Mouse (Mus musculus) kidney, adult 2 months (tissue): ENCODE measurements around the gene Dync1i1. TPM values are rescaled to one million over a fixed set of nuclear protein-coding genes. Genes with fewer than 3 reads are reported as not detected.

Source experiments
- DNase-seq: peaks from one replicate; pipeline ENCODE4 v3.0.0; 2021
- H3K27ac ChIP-seq: fragments of 200-500 bp; 2 replicates; pipeline ENCODE4 v1.5.1; 2012; ENCODE audit warnings: low read depth, low read length, control low read depth, inconsistent platforms; ENCODE audit not compliant: insufficient read depth
- H3K27me3 ChIP-seq: fragments of 200-500 bp; replicated peaks from 2 replicates; pipeline ENCODE4 v1.6.1; 2012; ENCODE audit warnings: mild to moderate bottlenecking, moderate library complexity, low read length, inconsistent platforms; ENCODE audit not compliant: control insufficient read depth, insufficient read depth
- H3K36me3 ChIP-seq: fragments of 200-500 bp; 2 replicates; pipeline ENCODE4 v1.6.1; 2012; ENCODE audit warnings: mild to moderate bottlenecking, moderate library complexity, low read length, inconsistent platforms; ENCODE audit not compliant: control insufficient read depth, insufficient read depth
- H3K4me1 ChIP-seq: fragments of 200-500 bp; 2 replicates; pipeline ENCODE4 v1.6.1; 2011; ENCODE audit warnings: low read length; ENCODE audit not compliant: control insufficient read depth, insufficient read depth
- H3K4me3 ChIP-seq: fragments of 200-500 bp; 2 replicates; pipeline ENCODE4 v1.5.1; 2011; ENCODE audit warnings: mild to moderate bottlenecking, low read depth, low read length, control low read depth; ENCODE audit not compliant: insufficient read depth
- CTCF ChIP-seq: fragments of 200-500 bp; conservative IDR thresholded peaks from 2 replicates; pipeline ENCODE4 v1.5.1; 2011; ENCODE audit warnings: low read depth, mild to moderate bottlenecking, control low read depth, low read length, moderate library complexity, mixed read lengths; ENCODE audit not compliant: insufficient read depth, insufficient read length
- POLR2A ChIP-seq: fragments of 200-500 bp; IDR thresholded peaks from one replicate; pipeline ENCODE4 v1.6.1; 2011; ENCODE audit warnings: low read depth, low read length, control low read depth
- WGBS: fragments of 180-500 bp; shearing (Covaris S2); methylation state at CpG from one replicate; pipeline ENCODE4 v1.1.7; 2018; 5-methylcytosine and 5-hydroxymethylcytosine counted together
- polyA plus RNA-seq: library from polyadenylated mRNA; depleted of rRNA; stranded (reverse); fragments of >200 nt; gene quantifications from 2 replicates; pipeline ENCODE4 v1.2.3, GENCODE M21; 2012

Dync1i1 gene
- polyA plus RNA-seq, 1 experiment = 1.1 TPM

GRCm38 (mm10) chr6:5741395-5742032 lies 16.1 kb downstream of the Dync1i1 start:
- 88% methylated on average over 6 of the region's 6 CpGs for WGBS
- Histone ChIP-seq H3K27ac (no peak overlapping the region), H3K4me3 (no peak overlapping the region), H3K27me3 (no peaks in the 10 kb centered on the region), H3K36me3 (no peaks in the 10 kb centered on the region), H3K4me1 (no peaks in the 10 kb centered on the region)
- TF ChIP-seq POLR2A = no peak
- TF ChIP-seq CTCF = no peak
- no peak for DNase-seq

- H3K27ac ChIP-seq = no peak overlapping the region
- WGBS = 46% methylated on average over 6 of the region's 6 CpGs
- H3K4me1 ChIP-seq = no peaks in the 10 kb centered on the region
- no peaks in the 10 kb centered on the region for H3K27me3 ChIP-seq
- TF ChIP-seq POLR2A (no peak), CTCF (no peak)
- DNase-seq = no peak
- H3K36me3 ChIP-seq = no peaks in the 10 kb centered on the region
- no peak overlapping the region for H3K4me3 ChIP-seq
Measured at GRCm38 (mm10) chr6:5750079-5750711, 24.8 kb downstream of the Dync1i1 start.

GRCm38 (mm10) chr6:5752128-5752527 lies 26.7 kb downstream of the Dync1i1 start:
- H3K27me3 ChIP-seq = no peaks in the 10 kb centered on the region
- TF ChIP-seq CTCF (no peak), POLR2A (no peak)
- H3K27ac ChIP-seq = no peak overlapping the region
- no peaks in the 10 kb centered on the region for H3K4me1 ChIP-seq
- no peaks in the 10 kb centered on the region for H3K36me3 ChIP-seq
- DNase-seq = no peak
- no peak overlapping the region for H3K4me3 ChIP-seq
- WGBS = 73% methylated on average over 16 of the region's 16 CpGs

DNA sequence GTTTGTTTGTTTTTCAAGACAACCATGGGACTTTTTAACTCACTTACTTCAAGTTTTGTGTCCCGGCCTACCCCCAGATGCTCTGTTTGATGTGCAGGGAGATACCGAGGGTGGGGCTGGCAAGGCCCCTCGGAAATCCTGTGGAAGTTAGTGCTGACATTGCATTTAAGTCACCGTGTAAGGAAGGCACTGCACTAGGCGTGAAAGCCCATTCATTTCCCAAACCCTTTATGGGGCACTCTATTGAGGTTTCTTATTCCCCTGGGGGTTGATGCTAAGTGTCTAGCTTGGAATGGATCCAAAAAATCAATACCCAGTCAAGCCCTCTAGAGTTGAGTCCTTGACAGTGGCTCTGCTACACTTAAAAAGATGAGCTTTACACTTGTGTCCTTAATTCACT lies 27.2 kb downstream of the Dync1i1 start:
- WGBS = 62% methylated on average over 5 of the region's 5 CpGs
- no peak for DNase-seq

DNA sequence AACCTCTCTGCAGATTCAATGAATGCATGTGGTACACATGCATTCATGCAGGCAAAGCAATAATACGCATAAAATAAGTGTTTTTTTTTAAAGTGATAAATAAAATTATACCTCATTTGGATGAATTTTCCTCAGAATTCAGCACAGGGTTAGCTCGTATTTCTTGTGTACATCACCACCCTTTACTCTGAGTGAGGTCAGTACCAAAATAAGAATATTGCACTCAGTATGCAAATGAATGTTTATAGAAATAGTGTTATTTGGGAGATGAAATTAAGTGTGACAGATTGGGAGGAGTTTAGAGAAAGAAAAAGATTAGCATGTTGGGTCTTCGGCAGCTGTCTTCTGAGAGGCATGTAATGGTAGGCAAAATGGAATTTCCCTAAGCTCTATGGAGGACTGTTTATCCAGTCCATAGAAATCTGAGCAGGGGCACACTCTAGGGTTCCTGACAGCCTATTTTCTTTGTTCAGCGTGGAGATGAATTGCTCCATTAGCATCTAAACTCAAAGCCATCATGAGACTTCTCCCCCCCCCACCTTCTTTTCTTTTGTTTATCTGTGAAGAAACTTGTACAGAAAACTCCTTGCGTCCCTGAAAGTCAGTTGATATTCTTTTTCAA lies 31.2 kb downstream of the Dync1i1 start:
- Histone ChIP-seq H3K4me1 (no peaks in the 10 kb centered on the region), H3K27me3 (no peaks in the 10 kb centered on the region), H3K36me3 (no peaks in the 10 kb centered on the region), H3K27ac (no peak overlapping the region), H3K4me3 (no peak overlapping the region)
- TF ChIP-seq CTCF (no peak), POLR2A (no peak)
- DNase-seq = no peak
- 54% methylated on average over 5 of the region's 5 CpGs for WGBS

More for the DNA sequence above, 27.2 kb downstream of the Dync1i1 start:
- Histone ChIP-seq H3K27me3 (no peaks in the 10 kb centered on the region), H3K27ac (no peak overlapping the region), H3K36me3 (no peaks in the 10 kb centered on the region), H3K4me3 (no peak overlapping the region), H3K4me1 (no peaks in the 10 kb centered on the region)
- TF ChIP-seq CTCF (no peak), POLR2A (no peak)

DNA sequence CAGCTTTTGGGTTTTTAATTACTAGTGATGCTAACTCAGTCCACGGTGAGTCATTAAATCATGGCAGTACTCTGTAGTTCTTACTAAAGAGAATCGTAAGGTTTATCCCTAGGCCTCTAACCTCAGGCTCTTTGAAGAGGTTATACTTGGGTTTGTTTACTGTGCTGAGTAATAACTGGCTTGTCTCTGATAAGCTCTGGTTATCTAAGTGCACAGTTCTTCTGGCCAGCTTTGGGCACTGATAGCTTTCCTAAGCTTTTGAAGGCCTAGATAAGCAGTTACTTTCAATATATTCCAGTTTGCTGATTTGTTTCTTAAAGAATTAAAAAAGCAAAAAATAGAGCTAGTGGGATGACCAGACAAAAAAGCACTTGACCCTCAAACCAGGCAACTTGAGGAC lies 37.5 kb downstream of the Dync1i1 start:
- no peak overlapping the region for H3K4me3 ChIP-seq
- H3K4me1 ChIP-seq = no peaks in the 10 kb centered on the region
- no peaks in the 10 kb centered on the region; the same call in 1 of the 2 replicates for H3K27me3 ChIP-seq
- H3K27ac ChIP-seq = no peak overlapping the region
- 56% methylated on average over 2 of the region's 2 CpGs for WGBS
- no peak for TF ChIP-seq CTCF
- TF ChIP-seq POLR2A = no peak
- DNase-seq = no peak
- H3K36me3 ChIP-seq = no peaks in the 10 kb centered on the region

DNA sequence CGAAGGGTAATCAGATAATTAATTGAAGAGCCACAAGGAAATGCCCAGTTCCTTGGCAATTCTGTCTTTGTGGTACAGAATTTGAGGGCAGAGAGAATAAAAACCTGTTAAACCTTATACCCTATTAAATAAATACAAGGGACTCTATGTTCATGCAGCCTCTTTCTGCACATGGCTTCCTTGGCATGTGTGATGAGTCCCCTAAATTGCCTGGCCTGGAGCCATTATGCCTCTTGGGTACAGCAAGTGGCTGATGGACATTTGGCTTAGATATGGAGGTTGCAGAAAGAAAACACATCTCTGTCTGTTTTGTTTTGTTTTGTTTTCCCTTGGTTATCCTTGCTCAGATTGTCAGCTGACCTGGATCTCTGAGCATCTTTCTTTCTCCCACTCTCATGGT lies 43.1 kb downstream of the Dync1i1 start:
- Histone ChIP-seq H3K4me3 (no peak overlapping the region), H3K4me1 (no peaks in the 10 kb centered on the region), H3K36me3 (no peaks in the 10 kb centered on the region), H3K27me3 (no peaks in the 10 kb centered on the region), H3K27ac (no peak overlapping the region)
- 77% methylated on average over 1 of the region's 1 CpGs for WGBS
- no peak for DNase-seq
- no peak for TF ChIP-seq POLR2A
- no peak for TF ChIP-seq CTCF
